ENCODE assay signal across 12 mouse cellular contexts in the genomic region with DNA sequence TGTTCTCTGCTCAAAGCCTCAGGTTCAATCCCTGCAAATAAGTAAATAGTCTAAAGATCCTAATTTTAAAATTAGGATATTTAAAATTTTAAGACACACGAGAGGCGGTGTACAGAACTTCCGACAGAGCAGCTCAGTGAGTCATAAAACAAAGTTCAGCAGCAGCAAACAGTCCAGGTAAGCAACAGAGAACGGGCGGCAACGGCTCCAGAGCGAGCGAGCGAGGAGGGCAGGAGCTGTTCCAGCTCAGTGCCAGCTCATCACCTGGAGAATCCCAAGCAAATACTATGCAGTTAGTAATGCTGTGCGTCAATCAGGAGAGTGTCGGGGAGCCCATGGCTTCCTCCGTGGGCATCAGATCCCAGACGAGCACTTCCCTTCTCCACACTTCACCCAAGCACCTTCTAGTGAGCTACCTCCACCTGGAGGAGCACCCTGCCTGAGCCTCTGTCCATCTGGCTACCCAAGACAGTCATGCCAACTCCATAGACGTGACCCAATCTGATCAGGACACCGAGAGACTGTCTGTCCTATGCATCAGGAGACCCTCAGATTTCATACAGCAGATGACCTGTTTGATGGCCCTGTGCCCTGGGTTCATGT. TPM values are rescaled to one million over a fixed set of nuclear protein-coding genes. Genes with fewer than 3 reads are reported as not detected.
A peak's percentile ranks its signal among the peaks of the same experiment; 100 is the strongest.
DNase-seq lines count a peak whose midpoint lies in the region; ATAC-seq and TF ChIP-seq lines count a peak whose summit lies in the region.
"Had no signal": no experiment of that assay in that cellular context is flagged by ENCODE, and none has a peak within 500 bp of the region (broad histone marks: within the 10 kb centered on the region; RNA-seq: fewer than 3 reads in every experiment).

No protein-coding gene starts in this region.

- no peak for TF ChIP-seq EP300 in heart, adult 2 months (IDR thresholded peaks at IDR 0.05; ENCODE audit: insufficient read depth, low read depth, low read length)

- H3K4me2 ChIP-seq in liver, embryonic 11.5 days: no peak overlapping the region
- peak overlapping the region; percentile 81 for H3K4me2 ChIP-seq in myocyte (ENCODE audit: low read depth)
- H3K4me2 ChIP-seq: forebrain, embryonic 13.5 days; liver, embryonic 13.5 days had no signal

- TF ChIP-seq CTCF in heart, adult 2 months (IDR thresholded peaks at IDR 0.05): no peak
- no peak for TF ChIP-seq CTCF in liver, adult 2 months (IDR thresholded peaks at IDR 0.05; ENCODE audit: low read depth, low read length)
- TF ChIP-seq CTCF in embryonic fibroblast, embryonic 13.5 days (IDR thresholded peaks at IDR 0.05; ENCODE audit: borderline replicate concordance, insufficient read depth, low read length): no peak

- no peak for ATAC-seq in liver, embryonic 11.5 days (replicated peaks; ENCODE audit: low FRiP score)
- ATAC-seq: forebrain, embryonic 13.5 days had no signal

- H3K27me3 ChIP-seq in heart, adult 2 months (ENCODE audit: control insufficient read depth, insufficient read depth, low read length): no peaks in the 10 kb centered on the region
- H3K27me3 ChIP-seq in liver, adult 2 months (ENCODE audit: control insufficient read depth, insufficient read depth, low read length): no peaks in the 10 kb centered on the region
- no peaks in the 10 kb centered on the region for H3K27me3 ChIP-seq in liver, embryonic 11.5 days (replicated peaks; ENCODE audit: control insufficient read depth, insufficient read depth, low read length)
- H3K27me3 ChIP-seq in myocyte (ENCODE audit: control insufficient read depth, insufficient read depth, insufficient read length): no peaks in the 10 kb centered on the region
- no peaks in the 10 kb centered on the region for H3K27me3 ChIP-seq in hindbrain, embryonic 10.5 days (ENCODE audit: insufficient read depth, poor library complexity, severe bottlenecking)
- H3K27me3 ChIP-seq: forebrain, embryonic 13.5 days; liver, embryonic 13.5 days had no signal

- H3K4me3 ChIP-seq in heart, adult 2 months: no peak overlapping the region
- H3K4me3 ChIP-seq in liver, adult 2 months (ENCODE audit: insufficient read depth, low read depth, low read length): no peak overlapping the region
- H3K4me3 ChIP-seq in liver, embryonic 11.5 days (ENCODE audit: low read depth, low read length): no peak overlapping the region
- no peak overlapping the region for H3K4me3 ChIP-seq in embryonic fibroblast, embryonic 13.5 days (ENCODE audit: insufficient read depth, low read length)
- H3K4me3 ChIP-seq in myocyte: no peak overlapping the region
- no peak overlapping the region for H3K4me3 ChIP-seq in hindbrain, embryonic 10.5 days
- H3K4me3 ChIP-seq: forebrain, embryonic 13.5 days; liver, embryonic 13.5 days had no signal

- no peak overlapping the region for H3K9ac ChIP-seq in heart, adult 2 months (ENCODE audit: low read depth, low read length)
- 0 out of 2 replicates have a peak overlapping the region, but pooled peaks have one; percentile 2 for H3K9ac ChIP-seq in liver, adult 2 months (ENCODE audit: low read depth, low read length)
- no peak overlapping the region for H3K9ac ChIP-seq in liver, embryonic 11.5 days (ENCODE audit: low read depth, low read length)
- H3K9ac ChIP-seq: liver, embryonic 13.5 days had no signal

- H3K79me2 ChIP-seq in heart, adult 2 months (replicated peaks; ENCODE audit: control insufficient read depth, insufficient read depth, low read length): peaks cover 14% of the 10 kb centered on the region
- peaks cover 54% of the 10 kb centered on the region; the same call in 1 of the 2 replicates for H3K79me2 ChIP-seq in liver, adult 2 months (ENCODE audit: control insufficient read depth, insufficient read depth, low read length)
- H3K79me2 ChIP-seq in myocyte (ENCODE audit: control insufficient read depth, insufficient read depth): peaks cover 100% of the 10 kb centered on the region

- intact Hi-C loops in heart, adult 2 months (cut with DNase I): no loop called here
- intact Hi-C loops in heart, postnatal 36 days (cut with DNase I): loop anchor here (2.0 kb wide), 1 partner anchor 18 kb away; no protein-coding TSS in a partner anchor

- peak overlapping the region; percentile 91 for H3K27ac ChIP-seq in heart, adult 2 months
- H3K27ac ChIP-seq in liver, adult 2 months (replicated peaks; ENCODE audit: insufficient read depth, low read depth, low read length): peak overlapping the region; percentile 28
- H3K27ac ChIP-seq in liver, embryonic 11.5 days (ENCODE audit: low read depth, low read length): no peak overlapping the region
- peak overlapping the region; percentile 98 for H3K27ac ChIP-seq in embryonic fibroblast, embryonic 13.5 days (ENCODE audit: insufficient read depth, low read length)
- no peak overlapping the region for H3K27ac ChIP-seq in hindbrain, embryonic 10.5 days
- H3K27ac ChIP-seq: liver, embryonic 13.5 days had no signal

- no peak for TF ChIP-seq POLR2A in heart, adult 2 months (IDR thresholded peaks at IDR 0.05; ENCODE audit: insufficient read depth, low read depth, low read length)
- no peak for TF ChIP-seq POLR2A in liver, adult 2 months (IDR thresholded peaks at IDR 0.05; ENCODE audit: extremely low read depth, insufficient read depth, low read length)
- no peak for TF ChIP-seq POLR2A in embryonic fibroblast, embryonic 13.5 days (IDR thresholded peaks at IDR 0.05; ENCODE audit: low read depth, low read length)
- TF ChIP-seq POLR2A in myocyte (IDR thresholded peaks at IDR 0.05; ENCODE audit: insufficient read length, low read depth): peak; percentile 21

- 67% methylated on average over 15 of the region's 15 CpGs for WGBS in heart, adult 2 months
- WGBS in liver, adult 2 months: 23% methylated on average over 15 of the region's 15 CpGs
- WGBS in liver, embryonic 11.5 days: 79% methylated on average over 15 of the region's 15 CpGs
- 85% methylated on average over 15 of the region's 15 CpGs for WGBS in hindbrain, embryonic 10.5 days

- H3K36me3 ChIP-seq in heart, adult 2 months (ENCODE audit: control insufficient read depth, insufficient read depth, low read length): peaks cover 32% of the 10 kb centered on the region
- no peaks in the 10 kb centered on the region for H3K36me3 ChIP-seq in liver, adult 2 months (ENCODE audit: control insufficient read depth, insufficient read depth, low read length)
- H3K36me3 ChIP-seq in liver, embryonic 11.5 days (ENCODE audit: control insufficient read depth, insufficient read depth, low read length): no peaks in the 10 kb centered on the region
- peaks cover 11% of the 10 kb centered on the region for H3K36me3 ChIP-seq in myocyte (ENCODE audit: control insufficient read depth, insufficient read depth)
- no peaks in the 10 kb centered on the region for H3K36me3 ChIP-seq in hindbrain, embryonic 10.5 days

- peaks cover 74% of the 10 kb centered on the region for H3K4me1 ChIP-seq in heart, adult 2 months (ENCODE audit: control insufficient read depth, insufficient read depth, low read length)
- H3K4me1 ChIP-seq in liver, adult 2 months (ENCODE audit: control insufficient read depth, insufficient read depth, low read length): peaks cover 73% of the 10 kb centered on the region
- H3K4me1 ChIP-seq in liver, embryonic 11.5 days (replicated peaks; ENCODE audit: control insufficient read depth, insufficient read depth, low read length): peaks cover 84% of the 10 kb centered on the region
- H3K4me1 ChIP-seq in embryonic fibroblast, embryonic 13.5 days (ENCODE audit: control insufficient read depth, insufficient read depth, low read length): peaks cover 71% of the 10 kb centered on the region
- peaks cover 89% of the 10 kb centered on the region for H3K4me1 ChIP-seq in hindbrain, embryonic 10.5 days (replicated peaks)

- H3ac ChIP-seq in myocyte (ENCODE audit: control insufficient read depth, insufficient read length): no peak overlapping the region

- no peaks in the 10 kb centered on the region for H3K9me3 ChIP-seq in liver, embryonic 11.5 days (ENCODE audit: control insufficient read depth, low read length)
- H3K9me3 ChIP-seq in hindbrain, embryonic 10.5 days: no peaks in the 10 kb centered on the region
- H3K9me3 ChIP-seq: forebrain, embryonic 13.5 days; liver, embryonic 13.5 days had no signal

- DNase-seq in heart, adult 2 months: no peak
- no peak for DNase-seq in heart, postnatal 36 days
- peak; percentile 62 for DNase-seq in liver, adult 2 months (ENCODE audit: extremely low read depth, low read depth, low spot score)
- no peak for DNase-seq in liver, embryonic 11.5 days (ENCODE audit: low spot score)
- no peak for DNase-seq in hindbrain, embryonic 10.5 days (ENCODE audit: low spot score)
- DNase-seq in right cerebral cortex, adult 18-20 months: no peak
- DNase-seq: gastrocnemius, postnatal 10 days; kidney, adult 9 months; liver, embryonic 13.5 days had no signal

TF ChIP-seq in myocyte, 11 proteins besides CTCF, POLR2A, EP300 and RAD21:
- TF ChIP-seq POLR2AphosphoS2 (IDR thresholded peaks at IDR 0.05; ENCODE audit: insufficient read length, low read depth) (no peak), REST (IDR thresholded peaks at IDR 0.05; ENCODE audit: insufficient read depth, insufficient read length) (no peak), E2F4 (IDR thresholded peaks at IDR 0.05; ENCODE audit: insufficient read depth) (no peak), SRF (IDR thresholded peaks at IDR 0.05; ENCODE audit: control insufficient read depth, insufficient read length, low read depth) (no peak), MYOD1 (IDR thresholded peaks at IDR 0.05; ENCODE audit: control insufficient read depth in 1 of 3, insufficient read length in 2 of 3, low read depth in 2 of 3) (no peak), MYOG (IDR thresholded peaks at IDR 0.05; ENCODE audit: control insufficient read depth in 1 of 3, insufficient read depth in 1 of 3, insufficient read length in 2 of 3, low read depth in 2 of 3) (peak in 1 of 3 experiments; percentile 9), CEBPB (IDR thresholded peaks at IDR 0.05; ENCODE audit: insufficient read depth, poor library complexity, severe bottlenecking) (no peak)

RNA-seq across cellular contexts. Expression of gene Myh9, which starts 23.3 kb away (rescaled TPM):
- total RNA-seq in heart, adult 2 months (2021): 100 to 1,000 TPM in 1 of 2 experiments, 10 to 100 TPM in 1; 88.3 to 111 TPM
- polyA plus RNA-seq in heart, adult 2 months (2012; rRNA removed): 30.4 and 46.8 TPM in 2 replicates
- 100 to 1,000 TPM; 105 to 110 TPM for total RNA-seq in heart, postnatal 36 days (2021)
- 54.4 and 69.5 TPM in 2 replicates for total RNA-seq in liver, adult 2 months (2014; rRNA removed)
- polyA plus RNA-seq in liver, adult 2 months (2012; rRNA removed): 22.5 and 24.1 TPM in 2 replicates
- polyA plus RNA-seq in liver, embryonic 11.5 days (2014; fragmentation: Nextera tagmentation; extraction: Ambion mirVana): 49.8 and 53.0 TPM in 2 replicates
- polyA plus RNA-seq in embryonic fibroblast, embryonic 13.5 days (2011; ENCODE audit: insufficient read length, low read depth, missing spikeins): 718 and 1,071 TPM in 2 replicates
- polyA plus RNA-seq in myocyte (2012; fragmentation: generic; extraction: Trizol): 466 TPM
- polyA plus RNA-seq in hindbrain, embryonic 10.5 days (2016; fragmentation: Nextera tagmentation; extraction: Ambion mirVana): 32.7 and 38.4 TPM in 2 replicates

Comparison
In these comparisons a context has a peak if more than half of its experiments do, and no peak if none do; other contexts are left out.
1. H3K27ac ChIP-seq: peak in heart, adult 2 months (single experiment), liver, adult 2 months (single experiment) and embryonic fibroblast, embryonic 13.5 days (single experiment); none in liver, embryonic 11.5 days (single experiment) and hindbrain, embryonic 10.5 days (single experiment).